Mouse (Mus musculus) layer of hippocampus, adult 11-12 months (tissue): ENCODE results near the gene Klf6.

Experiments
- DNase-seq: peaks from one replicate; pipeline ENCODE4 v3.0.0; 2022; ENCODE audit warnings: low spot score

Gene Klf6

GRCm38 (mm10) chr13:5861157-5862002 lies at the start of gene Klf6:
Gene Klf6 (plus strand): TSS chr13:5861482.
- DNase-seq = peak; percentile 100

GRCm38 (mm10) chr13:5813433-5813832 lies 47.8 kb upstream of the Klf6 start:
- no peak for DNase-seq

GRCm38 (mm10) chr13:5817250-5817649 lies 44.0 kb upstream of the Klf6 start:
- DNase-seq = no peak

GRCm38 (mm10) chr13:5819173-5819572 lies 42.1 kb upstream of the Klf6 start:
- no peak for DNase-seq

GRCm38 (mm10) chr13:5822586-5822985 lies 38.7 kb upstream of the Klf6 start:
- no peak for DNase-seq

- no peak for DNase-seq
Observed at GRCm38 (mm10) chr13:5823150-5823549, 38.1 kb upstream of the Klf6 start.

GRCm38 (mm10) chr13:5824189-5824815 lies 37.0 kb upstream of the Klf6 start:
- no peak for DNase-seq

GRCm38 (mm10) chr13:5826170-5826827 lies 35.0 kb upstream of the Klf6 start:
- no peak for DNase-seq

GRCm38 (mm10) chr13:5831976-5832375 lies 29.3 kb upstream of the Klf6 start:
- no peak for DNase-seq

- no peak for DNase-seq
Observed at GRCm38 (mm10) chr13:5837174-5837777, 24.0 kb upstream of the Klf6 start.

GRCm38 (mm10) chr13:5841418-5841817 lies 19.9 kb upstream of the Klf6 start:
- DNase-seq = no peak

GRCm38 (mm10) chr13:5842911-5843310 lies 18.4 kb upstream of the Klf6 start:
- no peak for DNase-seq

GRCm38 (mm10) chr13:5843829-5844228 lies 17.5 kb upstream of the Klf6 start:
- no peak for DNase-seq

- no peak for DNase-seq
Observed at GRCm38 (mm10) chr13:5844338-5844737, 16.9 kb upstream of the Klf6 start.

GRCm38 (mm10) chr13:5845161-5845590 lies 16.1 kb upstream of the Klf6 start:
- no peak for DNase-seq

GRCm38 (mm10) chr13:5845605-5846004 lies 15.7 kb upstream of the Klf6 start:
- DNase-seq = no peak

GRCm38 (mm10) chr13:5846860-5847259 lies 14.4 kb upstream of the Klf6 start:
- no peak for DNase-seq

- no peak for DNase-seq
Observed at GRCm38 (mm10) chr13:5847736-5848135, 13.5 kb upstream of the Klf6 start.

- DNase-seq = peak; percentile 68
Observed at GRCm38 (mm10) chr13:5860651-5861156, 578 bp upstream of the Klf6 start.

- DNase-seq = peak; percentile 53
Observed at GRCm38 (mm10) chr13:5862003-5862625, 832 bp downstream of the Klf6 start.

- DNase-seq = no peak
Observed at GRCm38 (mm10) chr13:5862626-5863407, 1.5 kb downstream of the Klf6 start.
